ENCODE assay signal across 8 mouse cellular contexts in the genomic region with DNA sequence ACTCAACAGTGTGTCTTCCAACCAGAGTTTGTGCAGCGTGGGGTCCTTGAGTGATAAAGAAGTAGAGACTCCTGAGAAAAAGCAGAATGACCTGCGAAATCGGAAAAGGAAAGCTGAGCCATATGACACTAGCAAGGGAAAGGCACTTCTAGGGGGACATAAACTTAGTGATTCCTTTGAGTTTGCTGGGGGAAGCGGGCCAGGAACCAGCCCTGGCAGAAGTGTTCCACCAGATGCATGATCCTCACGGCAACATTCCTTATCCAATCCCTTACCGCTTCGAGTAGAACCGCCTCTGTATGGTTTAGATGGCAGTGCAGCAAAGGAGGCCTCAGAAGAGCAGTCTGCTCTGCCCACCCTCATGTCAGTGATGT. TPM values are rescaled to one million over a fixed set of nuclear protein-coding genes. Genes with fewer than 3 reads are reported as not detected.
DNase-seq lines count a peak whose midpoint lies in the region; ATAC-seq and TF ChIP-seq lines count a peak whose summit lies in the region.
"Not testable (repeated sequence)": the region's sequence is repeated elsewhere in the genome, so short reads cannot be mapped to it uniquely, and the experiment has no call there.

No protein-coding gene starts in this region.

- not testable (repeated sequence) for H3K27ac ChIP-seq in ES-E14 (ENCODE audit: insufficient read depth, low read depth, low read length, poor library complexity, severe bottlenecking); hindbrain, embryonic 14.5 days; layer of hippocampus, adult 2 months; liver, embryonic 15.5 days (replicated peaks); midbrain, embryonic 13.5 days
- peak overlapping the region; percentile 79 for H3K27ac ChIP-seq in embryonic facial prominence, embryonic 15.5 days (replicated peaks)
- peak overlapping the region; percentile 95 for H3K27ac ChIP-seq in heart, embryonic 10.5 days
- H3K27ac ChIP-seq in stomach, embryonic 14.5 days (ENCODE audit: low read length) = 0 out of 2 replicates have a peak overlapping the region, but pooled peaks have one; percentile 48

- not testable (repeated sequence) for DNase-seq in ES-E14 (ENCODE audit: low read depth, low spot score); heart, embryonic 10.5 days (ENCODE audit: low spot score); layer of hippocampus, adult 2 months (ENCODE audit: low spot score in 2 of 2)
- peak; percentile 22 for DNase-seq in hindbrain, embryonic 14.5 days (ENCODE audit: low spot score)

- peak overlapping the region; percentile 71 for H3K9ac ChIP-seq in ES-E14 (ENCODE audit: insufficient read depth, low read depth, low read length, poor library complexity, severe bottlenecking)
- H3K9ac ChIP-seq in embryonic facial prominence, embryonic 15.5 days = peak overlapping the region; percentile 58
- peak overlapping the region; percentile 81 for H3K9ac ChIP-seq in hindbrain, embryonic 14.5 days
- peak overlapping the region; percentile 64; the same call in 1 of the 2 replicates for H3K9ac ChIP-seq in liver, embryonic 15.5 days
- H3K9ac ChIP-seq in midbrain, embryonic 13.5 days (replicated peaks) = peak overlapping the region; percentile 80
- peak overlapping the region; percentile 67; the same call in 1 of the 2 replicates for H3K9ac ChIP-seq in stomach, embryonic 14.5 days (replicated peaks; ENCODE audit: low read depth, low read length)

- not testable (repeated sequence) for H3K4me1 ChIP-seq in ES-E14 (ENCODE audit: control insufficient read depth in 2 of 2, insufficient read depth in 2 of 2, low read length in 2 of 2, poor library complexity in 1 of 2); embryonic facial prominence, embryonic 15.5 days; heart, embryonic 10.5 days; hindbrain, embryonic 14.5 days (replicated peaks; ENCODE audit: control insufficient read depth, insufficient read depth, low read length); liver, embryonic 15.5 days (replicated peaks); midbrain, embryonic 13.5 days (replicated peaks); stomach, embryonic 14.5 days (ENCODE audit: control insufficient read depth, insufficient read depth, low read length)

- H3K4me3 ChIP-seq in ES-E14 (ENCODE audit: insufficient read depth in 1 of 2, low read depth in 1 of 2, low read length in 2 of 2, poor library complexity in 1 of 2, severe bottlenecking in 1 of 2) = peak overlapping the region; percentile 66 to 69
- peak overlapping the region; percentile 51 for H3K4me3 ChIP-seq in embryonic facial prominence, embryonic 15.5 days (replicated peaks)
- H3K4me3 ChIP-seq in heart, embryonic 10.5 days = peak overlapping the region; percentile 70
- H3K4me3 ChIP-seq in hindbrain, embryonic 14.5 days (replicated peaks; ENCODE audit: low read length) = peak overlapping the region; percentile 52
- H3K4me3 ChIP-seq in layer of hippocampus, adult 2 months = peak overlapping the region; percentile 47
- peak overlapping the region; percentile 61 for H3K4me3 ChIP-seq in liver, embryonic 15.5 days (replicated peaks)
- peak overlapping the region; percentile 55 for H3K4me3 ChIP-seq in midbrain, embryonic 13.5 days (replicated peaks)
- peak overlapping the region; percentile 51 for H3K4me3 ChIP-seq in stomach, embryonic 14.5 days (ENCODE audit: low read depth, low read length)

- not testable (repeated sequence) for TF ChIP-seq CTCF in layer of hippocampus, adult 2 months (conservative IDR thresholded peaks at IDR 0.05)

- peak overlapping the region; percentile 81 for H3K4me2 ChIP-seq in embryonic facial prominence, embryonic 15.5 days (replicated peaks)
- peak overlapping the region; percentile 78 for H3K4me2 ChIP-seq in hindbrain, embryonic 14.5 days (replicated peaks)
- peak overlapping the region; percentile 85 for H3K4me2 ChIP-seq in liver, embryonic 15.5 days
- H3K4me2 ChIP-seq in midbrain, embryonic 13.5 days (replicated peaks) = peak overlapping the region; percentile 83
- peak overlapping the region; percentile 94 for H3K4me2 ChIP-seq in stomach, embryonic 14.5 days (replicated peaks; ENCODE audit: low read depth, low read length)

- not testable (repeated sequence) for ATAC-seq in embryonic facial prominence, embryonic 15.5 days (ENCODE audit: insufficient number of reproducible peaks, low FRiP score, low TSS enrichment, low read depth); hindbrain, embryonic 14.5 days (ENCODE audit: low FRiP score); liver, embryonic 15.5 days (ENCODE audit: insufficient read depth); midbrain, embryonic 13.5 days; stomach, embryonic 14.5 days (ENCODE audit: insufficient number of reproducible peaks, insufficient read depth, low FRiP score, low read depth)

- not testable (repeated sequence) for H3K27me3 ChIP-seq in embryonic facial prominence, embryonic 15.5 days; heart, embryonic 10.5 days (ENCODE audit: insufficient read depth, poor library complexity, severe bottlenecking); hindbrain, embryonic 14.5 days (ENCODE audit: control insufficient read depth, insufficient read depth, low read length); liver, embryonic 15.5 days; midbrain, embryonic 13.5 days; stomach, embryonic 14.5 days (ENCODE audit: control insufficient read depth, insufficient read depth, low read length)

- H3K9me3 ChIP-seq in ES-E14 (ENCODE audit: control insufficient read depth, insufficient read depth, low read depth, low read length); embryonic facial prominence, embryonic 15.5 days (replicated peaks); heart, embryonic 10.5 days; liver, embryonic 15.5 days (replicated peaks); midbrain, embryonic 13.5 days; stomach, embryonic 14.5 days (ENCODE audit: control insufficient read depth, low read depth, low read length): not testable (repeated sequence)
- H3K9me3 ChIP-seq in hindbrain, embryonic 14.5 days (ENCODE audit: control insufficient read depth, low read length) = peaks cover 14% of the 10 kb centered on the region; the same call in 1 of the 2 replicates

- in situ Hi-C loops in ES-E14 (cut with MboI; ENCODE audit: low sequenced_read_pairs in 2 of 2, unreplicated experiment in 2 of 2) = loop anchor here (25.0 kb wide), 3 partner anchors 306 to 369 kb away; a partner anchor contains a TSS

- 41% methylated on average over 8 of the region's 8 CpGs for WGBS in embryonic facial prominence, embryonic 15.5 days
- WGBS in heart, embryonic 10.5 days = 35% methylated on average over 8 of the region's 8 CpGs
- WGBS in hindbrain, embryonic 14.5 days = 36% methylated on average over 8 of the region's 8 CpGs
- 39% methylated on average over 8 of the region's 8 CpGs for whole genome bisulfite sequencing in liver, embryonic 15.5 days (ENCODE audit: insufficient replicate concordance)
- 44% methylated on average over 8 of the region's 8 CpGs for WGBS in midbrain, embryonic 13.5 days
- 40% methylated on average over 8 of the region's 8 CpGs for WGBS in stomach, embryonic 14.5 days

- not testable (repeated sequence) for H3K36me3 ChIP-seq in ES-E14 (ENCODE audit: control insufficient read depth, insufficient read depth, low read length, poor library complexity, severe bottlenecking); embryonic facial prominence, embryonic 15.5 days; heart, embryonic 10.5 days; hindbrain, embryonic 14.5 days (replicated peaks; ENCODE audit: control insufficient read depth, insufficient read depth); liver, embryonic 15.5 days (replicated peaks); midbrain, embryonic 13.5 days; stomach, embryonic 14.5 days (ENCODE audit: control insufficient read depth, insufficient read depth, low read length)

RNA-seq across cellular contexts. Expression of a gene that starts 48.7 kb away (rescaled TPM):
- 33.7 and 40.5 TPM in 2 replicates for total RNA-seq in ES-E14 (2012; rRNA removed)
- polyA plus RNA-seq in embryonic facial prominence, embryonic 15.5 days (2015; fragmentation: Nextera tagmentation; extraction: Ambion mirVana) = 3.9 and 4.6 TPM in 2 replicates
- 9.8 and 11.9 TPM in 2 replicates for polyA plus RNA-seq in heart, embryonic 10.5 days (2016; fragmentation: Nextera tagmentation; extraction: Ambion mirVana)
- polyA plus RNA-seq in hindbrain, embryonic 14.5 days (2014; fragmentation: Nextera tagmentation; extraction: Ambion mirVana) = 7.2 and 7.7 TPM in 2 replicates
- total RNA-seq in layer of hippocampus, adult 2 months (2021) = 1 to 10 TPM; 2.9 to 3.1 TPM
- 1.5 and 1.7 TPM in 2 replicates for polyA plus RNA-seq in liver, embryonic 15.5 days (2015; fragmentation: Nextera tagmentation; extraction: Ambion mirVana)
- 4.0 and 4.6 TPM in 2 replicates for polyA plus RNA-seq in midbrain, embryonic 13.5 days (2015; fragmentation: Nextera tagmentation; extraction: Ambion mirVana)
- 8.1 and 8.3 TPM in 2 replicates for polyA plus RNA-seq in stomach, embryonic 14.5 days (2014; fragmentation: Nextera tagmentation; extraction: Ambion mirVana)
